Mouse (Mus musculus) left cerebral cortex, postnatal 4 days (tissue): ENCODE measurements around the gene Nufip2. TPM values are rescaled to one million over a fixed set of nuclear protein-coding genes. Genes with fewer than 3 reads are reported as not detected.

Experiments
- DNase-seq: peaks from one replicate; pipeline ENCODE4 v3.0.0-alpha.2; 2022
- intact Hi-C: fragments of 180-260 bp; cut with DNase I; formaldehyde crosslinking; loops from one replicate; pipeline ENCODE4 v1.15.1; 2025
- total RNA-seq, 2 experiments: library from RNA; stranded (reverse); gene quantifications; 2 replicates each; pipeline ENCODE4 v1.2.3; 2021

Gene Nufip2
- total RNA-seq, 2 experiments from 2014 or later, result 74.1 to 76.0 TPM

DNA sequence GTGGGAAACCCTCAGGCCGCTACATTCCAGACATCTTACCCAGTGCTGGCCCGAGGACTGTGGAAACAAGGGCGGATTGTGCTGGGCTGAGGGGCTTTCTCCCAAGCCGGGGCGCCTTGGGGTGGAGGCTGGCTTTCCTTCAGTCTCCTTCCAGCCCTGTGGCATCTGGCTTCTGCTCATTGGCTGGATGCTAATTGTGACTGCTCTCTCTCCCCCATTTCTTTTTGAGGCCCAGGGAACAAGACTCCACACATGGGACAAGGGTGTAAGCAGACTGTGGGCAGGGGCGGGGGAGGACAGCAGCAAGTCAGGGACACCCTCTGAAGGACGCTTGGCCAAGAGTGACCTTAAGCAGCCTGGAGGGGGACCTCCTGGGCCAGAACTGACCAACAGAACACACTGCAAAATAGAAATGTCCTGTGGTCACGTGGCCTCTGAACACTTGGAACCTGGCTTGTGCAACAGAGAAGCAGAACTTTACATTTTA is 105.3 kb downstream of the Nufip2 start:
- no peak for DNase-seq

More for the DNA sequence above, 105.3 kb downstream of the Nufip2 start:
- intact Hi-C loops, result no loop called here

Other genes starting within 250 kb of the Nufip2 start
- gene Coro6, start 223.7 kb upstream of the Nufip2 start, total RNA-seq, result 1 to 10 TPM; 2.2 to 3.7 TPM
- 100 to 1,000 TPM; 216 to 217 TPM for gene Ankrd13b, start 196.5 kb upstream of the Nufip2 start, total RNA-seq
- 100 to 1,000 TPM; 150 to 151 TPM for gene Git1, start 192.6 kb upstream of the Nufip2 start, total RNA-seq
- under 1 TPM; 0.50 to 0.54 TPM for gene Abhd15, start 171.0 kb upstream of the Nufip2 start, total RNA-seq
- gene Trp53i13, start 170.2 kb upstream of the Nufip2 start, total RNA-seq, result 1 to 10 TPM; 5.8 TPM
- not detected for gene Gm10392, start 167.0 kb upstream of the Nufip2 start, total RNA-seq
- gene Taok1, start 78.3 kb upstream of the Nufip2 start, total RNA-seq, result 100 to 1,000 TPM; 104 to 113 TPM
- under 1 TPM; 0.26 to 0.52 TPM for gene Cryba1, start 39.1 kb downstream of the Nufip2 start, total RNA-seq
- gene Myo18a, start 77.1 kb downstream of the Nufip2 start, total RNA-seq, result 100 to 1,000 TPM; 146 to 151 TPM
- not detected for gene Gm10277, start 101.6 kb downstream of the Nufip2 start, total RNA-seq
- 1 to 10 TPM; 1.5 to 3.7 TPM for gene Pipox, start 207.9 kb downstream of the Nufip2 start, total RNA-seq
- gene Sez6, start 244.6 kb downstream of the Nufip2 start, total RNA-seq, result 100 to 1,000 TPM; 246 to 287 TPM